Mouse (Mus musculus) CH12.LX (cell line): ENCODE data around the gene Sh3glb2.

ENCODE experiments used
- CTCF ChIP-seq, 2 experiments: IDR thresholded peaks in 1 of 2; conservative IDR thresholded peaks in 1 of 2; 2 replicates each; pipeline ENCODE4 v1.5.1; 2011 to 2012; ENCODE audit warnings: low read depth in 2 of 2, low read length in 2 of 2, improper control_type of control experiment in 1 of 2, inconsistent platforms in 1 of 2, mild to moderate bottlenecking in 1 of 2, moderate library complexity in 1 of 2
- HCFC1 ChIP-seq: IDR thresholded peaks from 2 replicates; pipeline ENCODE4 v1.6.1; 2012; ENCODE audit warnings: low read depth, mild to moderate bottlenecking, inconsistent platforms, low read length, improper control_type of control experiment
- MAFK ChIP-seq: IDR thresholded peaks from 2 replicates; pipeline ENCODE4 v1.6.1; 2011; ENCODE audit warnings: low read length, improper control_type of control experiment; ENCODE audit not compliant: insufficient replicate concordance
- MAX ChIP-seq: IDR thresholded peaks from 2 replicates; pipeline ENCODE4 v1.6.1; 2011; ENCODE audit warnings: low read length, improper control_type of control experiment
- MEF2A ChIP-seq: IDR thresholded peaks from 2 replicates; pipeline ENCODE4 v1.6.1; 2014; ENCODE audit warnings: low read depth, mild to moderate bottlenecking, inconsistent platforms, low read length, improper control_type of control experiment, borderline replicate concordance
- MYC ChIP-seq: IDR thresholded peaks from 2 replicates; pipeline ENCODE4 v1.6.1; 2011; ENCODE audit warnings: low read depth, mild to moderate bottlenecking, improper control_type of control experiment, low read length
- POLR2A ChIP-seq: IDR thresholded peaks from 2 replicates; pipeline ENCODE4 v1.6.1; 2011; ENCODE audit warnings: low read depth, mild to moderate bottlenecking, improper control_type of control experiment, low read length
- UBTF ChIP-seq: IDR thresholded peaks from 2 replicates; pipeline ENCODE4 v1.6.1; 2012; ENCODE audit warnings: low read depth, mild to moderate bottlenecking, inconsistent platforms, low read length, improper control_type of control experiment, moderate library complexity
- ZC3H11A ChIP-seq: IDR thresholded peaks from 2 replicates; pipeline ENCODE4 v1.6.1; 2012; ENCODE audit warnings: low read depth, mild to moderate bottlenecking, inconsistent platforms, low read length, improper control_type of control experiment

GRCm38 (mm10) chr2:30319260-30319659 is 39.9 kb downstream of the Sh3glb2 start:
- no peak for TF ChIP-seq CTCF (conservative IDR thresholded peaks at IDR 0.05 in 1 of 2, IDR thresholded peaks at IDR 0.05 in 1 of 2; ENCODE audit: low read depth in 2 of 2, low read length in 2 of 2)
- no peak for TF ChIP-seq MAX
- TF ChIP-seq HCFC1, result no peak
- TF ChIP-seq UBTF, result no peak
- TF ChIP-seq POLR2A, result no peak
- TF ChIP-seq MEF2A, result no peak
- TF ChIP-seq ZC3H11A, result no peak
- TF ChIP-seq MAFK, result no peak
- TF ChIP-seq MYC, result no peak
